Mouse (Mus musculus): ENCODE data around the gene Sox2. TPM values are rescaled to one million over a fixed set of nuclear protein-coding genes. Genes with fewer than 3 reads are reported as not detected.

Sox2 gene
- total RNA-seq, 2 experiments from 2014 or later: 41.6 to 53.0 TPM

DNA sequence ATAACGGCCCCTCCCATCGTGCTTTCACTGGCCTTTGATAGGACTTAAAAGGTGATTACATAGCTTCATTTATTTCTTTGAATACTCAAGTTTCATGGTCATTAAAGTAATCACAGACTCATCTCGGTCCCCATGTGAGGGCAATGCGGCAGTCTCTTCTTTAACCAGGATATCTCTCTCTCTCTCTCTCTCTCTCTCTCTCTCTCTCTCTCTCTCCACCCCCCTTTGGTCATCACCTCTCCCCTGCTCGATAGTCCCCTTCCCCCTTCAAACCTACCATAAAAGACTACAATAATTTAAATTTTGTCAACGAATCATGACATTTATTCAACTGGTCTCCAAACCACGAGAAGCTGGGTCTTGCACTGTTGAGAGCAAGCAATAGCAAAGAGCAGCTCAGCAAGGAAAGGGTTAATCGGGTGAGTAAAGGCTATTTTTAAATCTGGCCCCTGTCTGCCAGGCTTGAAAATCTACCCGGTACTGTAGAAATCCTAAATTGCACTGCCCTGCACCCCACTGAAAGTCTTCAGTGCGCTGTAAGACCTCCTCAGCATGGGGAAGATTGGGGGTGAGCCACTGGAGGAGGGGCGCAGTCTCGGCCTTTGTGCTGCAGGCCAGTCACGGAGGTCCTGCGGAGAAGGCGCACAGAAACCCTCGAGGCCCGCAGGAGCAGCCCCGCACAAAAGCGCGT is 41.6 kb downstream of the Sox2 start:
- DNase-seq (ENCODE audit: low spot score in 2 of 2): no peak

DNA sequence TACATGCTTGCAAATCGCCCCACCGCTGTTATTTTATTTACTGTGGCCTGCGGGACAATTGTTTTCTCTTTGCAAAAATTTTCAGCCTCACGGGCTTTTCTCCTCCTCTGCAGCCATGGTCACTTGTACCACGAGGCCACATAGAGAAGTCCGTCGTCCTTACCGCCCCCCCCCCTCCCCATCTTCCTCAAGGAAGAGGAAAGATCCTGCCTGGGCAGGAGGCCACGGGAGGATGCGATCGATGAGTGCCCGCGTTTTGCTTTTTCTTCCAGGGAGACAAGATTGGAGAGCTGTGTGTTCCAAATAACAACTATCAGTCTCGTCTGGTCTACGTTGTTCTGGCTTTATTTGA is 42.2 kb downstream of the Sox2 start:
- no peak for DNase-seq (ENCODE audit: low spot score in 2 of 2)

Small RNAs within 50 kb of the gene (microRNA-seq; reads per million reads assigned to microRNA genes)
- gene Mir1897: 0 reads per million in 2 experiments
